Comparison of ENCODE assay signal across 8 mouse cellular contexts in genomic region chr5:140568321-140568970, GRCm38 (mm10). TPM values are rescaled to one million over a fixed set of nuclear protein-coding genes. Genes with fewer than 3 reads are reported as not detected.
DNase-seq lines count a peak whose midpoint lies in the region; ATAC-seq and TF ChIP-seq lines count a peak whose summit lies in the region.

No protein-coding gene starts in this region.

- no peaks in the 10 kb centered on the region for H3K36me3 ChIP-seq in ES-E14 (ENCODE audit: control insufficient read depth, insufficient read depth, low read length, poor library complexity, severe bottlenecking)
- H3K36me3 ChIP-seq in heart, embryonic 14.5 days (ENCODE audit: control insufficient read depth, insufficient read depth, low read length) = no peaks in the 10 kb centered on the region

- peak; percentile 55; the same call in 1 of the 2 replicates for ATAC-seq in erythroid progenitor cell, adult 5-6 weeks (replicated peaks; ENCODE audit: low FRiP score, poor library complexity, severe bottlenecking)
- ATAC-seq in heart, embryonic 14.5 days (ENCODE audit: insufficient number of reproducible peaks, insufficient read depth, low FRiP score, low read depth) = no peak

- peak overlapping the region; percentile 17 for H3K4me2 ChIP-seq in heart, embryonic 14.5 days (ENCODE audit: low read length)

- in situ Hi-C loops in ES-E14 (cut with MboI; ENCODE audit: low sequenced_read_pairs in 2 of 2, unreplicated experiment in 2 of 2) = no loop called here

- 45% methylated on average over 10 of the region's 10 CpGs for WGBS in heart, embryonic 14.5 days

- no peaks in the 10 kb centered on the region for H3K27me3 ChIP-seq in heart, embryonic 14.5 days (ENCODE audit: control insufficient read depth, insufficient read depth, low read length)

- no peaks in the 10 kb centered on the region for H3K9me3 ChIP-seq in ES-E14 (ENCODE audit: control insufficient read depth, insufficient read depth, low read depth, low read length)
- H3K9me3 ChIP-seq in heart, embryonic 14.5 days (ENCODE audit: control insufficient read depth, low read length) = no peaks in the 10 kb centered on the region

- peak overlapping the region; percentile 7; the same call in 1 of the 2 replicates for H3K27ac ChIP-seq in ES-E14 (ENCODE audit: insufficient read depth, low read depth, low read length, poor library complexity, severe bottlenecking)
- H3K27ac ChIP-seq in heart, embryonic 14.5 days (replicated peaks in 1 of 2; ENCODE audit: control insufficient read depth in 1 of 2, insufficient read depth in 1 of 2, low read depth in 2 of 2, low read length in 2 of 2) = no peak overlapping the region

- DNase-seq in ES-E14 (ENCODE audit: low read depth, low spot score) = peak; percentile 81
- DNase-seq in brain, adult 2 months (ENCODE audit: low read depth, low spot score) = peak; percentile 68
- DNase-seq in kidney, postnatal 10 days = peak; percentile 79
- DNase-seq in lung, adult 18-20 months = peak; percentile 62 to 69
- peak; percentile 60 for DNase-seq in ovary, adult 18-20 months (ENCODE audit: low spot score)
- peak; percentile 73 for DNase-seq in thymus, postnatal 25 days

- H3K4me3 ChIP-seq in ES-E14 (ENCODE audit: insufficient read depth in 1 of 2, low read depth in 1 of 2, low read length in 2 of 2, poor library complexity in 1 of 2, severe bottlenecking in 1 of 2) = peak overlapping the region in 1 of 2 experiments; percentile 4; a peak in 1 of 4 replicates
- H3K4me3 ChIP-seq in heart, embryonic 14.5 days (ENCODE audit: control insufficient read depth in 1 of 2, insufficient read depth in 1 of 2, low read depth in 1 of 2, low read length in 2 of 2) = no peak overlapping the region

- peaks cover 9 to 28% of the 10 kb centered on the region in 2 experiments for H3K4me1 ChIP-seq in ES-E14 (ENCODE audit: control insufficient read depth in 2 of 2, insufficient read depth in 2 of 2, low read length in 2 of 2, poor library complexity in 1 of 2)
- peaks cover 16% of the 10 kb centered on the region in 2 experiments for H3K4me1 ChIP-seq in heart, embryonic 14.5 days (ENCODE audit: control insufficient read depth in 2 of 2, insufficient read depth in 2 of 2, low read length in 2 of 2)

- peak overlapping the region; percentile 44; the same call in 1 of the 2 replicates for H3K9ac ChIP-seq in ES-E14 (ENCODE audit: insufficient read depth, low read depth, low read length, poor library complexity, severe bottlenecking)
- no peak overlapping the region for H3K9ac ChIP-seq in heart, embryonic 14.5 days (ENCODE audit: low read length)

TF ChIP-seq in ES-E14, 5 proteins besides CTCF, POLR2A, EP300 and RAD21:
- TF ChIP-seq CHD2 (IDR thresholded peaks at IDR 0.05; ENCODE audit: low read depth, low read length) = no peak
- peak; percentile 40; the same call in 1 of the 2 replicates for TF ChIP-seq ZNF384 (IDR thresholded peaks at IDR 0.05; ENCODE audit: low read depth, low read length)
- no peak for TF ChIP-seq HCFC1 (IDR thresholded peaks at IDR 0.05; ENCODE audit: borderline replicate concordance, insufficient read depth, low read length)
- no peak for TF ChIP-seq MAFK (IDR thresholded peaks at IDR 0.05; ENCODE audit: insufficient read depth, low read depth, low read length)
- 0 out of 2 replicates have a peak, but pooled peaks have one; percentile 27 for TF ChIP-seq ZC3H11A (IDR thresholded peaks at IDR 0.05; ENCODE audit: borderline replicate concordance, low read depth, low read length)
TF ChIP-seq in ES-E14: peak in this region for 2.

RNA-seq across cellular contexts. Expression of gene Grifin, which starts 3.6 kb away (rescaled TPM):
- 0.89 TPM in 1 of 2 replicates, not detected in the other for total RNA-seq in ES-E14 (2012; rRNA removed)
- total RNA-seq in erythroid progenitor cell, adult 5-6 weeks (2015; ENCODE audit: low replicate concordance) = not detected in 2 replicates
- not detected in 2 replicates for total RNA-seq in erythroid progenitor cell, adult 5-6 weeks (2017; ENCODE audit: low replicate concordance)
- not detected in 2 replicates for polyA plus RNA-seq in heart, embryonic 14.5 days (2014; fragmentation: Nextera tagmentation; extraction: Ambion mirVana)

RNA-seq across cellular contexts. Expression of gene Lfng, which starts 38.7 kb away (rescaled TPM):
- total RNA-seq in ES-E14 (2012; rRNA removed) = 13.3 and 28.1 TPM in 2 replicates
- total RNA-seq in erythroid progenitor cell, adult 5-6 weeks (2015; ENCODE audit: low replicate concordance) = 19.7 and 20.5 TPM in 2 replicates
- 1.9 and 11.4 TPM in 2 replicates for total RNA-seq in erythroid progenitor cell, adult 5-6 weeks (2017; ENCODE audit: low replicate concordance)
- 3.8 and 6.4 TPM in 2 replicates for polyA plus RNA-seq in heart, embryonic 14.5 days (2014; fragmentation: Nextera tagmentation; extraction: Ambion mirVana)
